Mouse (Mus musculus): ENCODE data around the gene Gm21294.
"Not testable (repeated sequence)": the region's sequence is repeated elsewhere in the genome, so short reads cannot be mapped to it uniquely, and the experiment has no call there.

Gene Gm21294

DNA sequence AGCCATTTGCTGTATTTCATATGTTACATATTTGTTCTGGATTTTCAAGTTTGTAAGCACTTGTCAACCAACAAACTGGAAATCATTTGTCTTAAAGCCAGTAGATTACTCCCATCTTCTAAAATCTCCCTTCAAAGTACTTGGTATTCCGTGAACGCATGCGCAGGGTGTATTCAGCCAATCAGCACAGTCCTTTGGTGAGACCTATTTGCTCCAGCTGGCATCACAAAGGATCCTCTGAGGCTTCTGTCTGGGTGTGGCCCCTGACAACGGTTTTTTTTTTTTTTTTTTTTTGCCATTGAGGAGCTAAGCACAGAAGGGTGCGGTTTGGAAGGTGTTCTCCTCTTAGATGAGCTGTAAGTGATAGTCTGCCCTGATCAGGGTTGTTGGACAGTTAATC is at the start of gene Gm21294:
TSS of gene Gm21294 (plus strand) at position 301 of the 400 bp plus-strand sequence.
- DNase-seq (ENCODE audit: low read depth, low spot score) = not testable (repeated sequence)

DNA sequence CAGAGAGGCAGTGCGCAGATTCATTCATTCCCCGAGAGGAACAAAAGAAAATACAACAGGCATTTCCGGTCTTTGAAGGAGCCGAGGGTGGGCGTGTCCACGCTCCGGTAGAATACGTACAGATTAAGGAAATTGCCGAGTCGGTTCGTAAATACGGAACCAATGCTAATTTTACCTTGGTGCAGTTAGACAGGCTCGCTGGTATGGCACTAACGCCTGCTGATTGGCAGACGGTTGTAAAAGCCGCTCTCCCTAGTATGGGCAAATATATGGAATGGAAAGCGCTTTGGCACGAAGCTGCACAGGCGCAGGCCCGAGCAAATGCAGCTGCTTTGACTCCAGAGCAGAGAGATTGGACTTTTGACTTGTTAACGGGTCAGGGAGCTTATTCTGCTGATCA is 73.6 kb downstream of the Gm21294 start:
- DNase-seq (ENCODE audit: low read depth, low spot score) = not testable (repeated sequence)

All from 3T3-L1 (cell line).